Mouse (Mus musculus): ENCODE results near the gene Mcpt9.

- TF ChIP-seq POLR2A (IDR thresholded peaks at IDR 0.05; ENCODE audit: low read depth, low read length) (no peak), CTCF (IDR thresholded peaks at IDR 0.05; ENCODE audit: borderline replicate concordance, insufficient read depth, low read length) (no peak)
Observed at GRCm38 (mm10) chr14:56013147-56013546, 17.1 kb downstream of the Mcpt9 start.
